Mouse (Mus musculus) lung, postnatal 0 days (tissue): ENCODE measurements around the gene Bhlhb9. TPM values are rescaled to one million over a fixed set of nuclear protein-coding genes. Genes with fewer than 3 reads are reported as not detected.
"Not testable (repeated sequence)": the region's sequence is repeated elsewhere in the genome, so short reads cannot be mapped to it uniquely, and the experiment has no call there.

Experiments
- ATAC-seq: fragments of 200-750 bp; cut with Nextera tagmentation; 2 replicates; pipeline ENCODE4 v1.8.0; 2017; ENCODE audit warnings: moderate library complexity
- DNase-seq: peaks from one replicate; pipeline ENCODE4 v3.0.0-alpha.2; 2016; ENCODE audit warnings: low spot score
- H3K27ac ChIP-seq: fragments of 300-500 bp; sonication (generic); 2 replicates; pipeline ENCODE4 v1.5.1; 2014; ENCODE audit warnings: antibody characterized with exemption, mild to moderate bottlenecking, low read length, mixed read lengths
- H3K27me3 ChIP-seq: fragments of 300-500 bp; sonication (generic); replicated peaks from 2 replicates; pipeline ENCODE4 v1.6.1; 2014; ENCODE audit warnings: low read length, mixed read lengths; ENCODE audit not compliant: insufficient read depth
- H3K36me3 ChIP-seq: fragments of 300-500 bp; sonication (generic); 2 replicates; pipeline ENCODE4 v1.6.1; 2014; ENCODE audit warnings: low read length, mixed read lengths; ENCODE audit not compliant: insufficient read depth
- H3K4me1 ChIP-seq: fragments of 300-500 bp; sonication (generic); 2 replicates; pipeline ENCODE4 v1.6.1; 2014; ENCODE audit warnings: antibody characterized with exemption, low read depth, low read length, mixed read lengths; ENCODE audit not compliant: insufficient read depth
- H3K4me2 ChIP-seq: fragments of 300-500 bp; sonication (generic); replicated peaks from 2 replicates; pipeline ENCODE4 v1.6.1; 2014; ENCODE audit warnings: low read depth, mild to moderate bottlenecking, low read length, moderate library complexity, mixed read lengths
- H3K4me3 ChIP-seq: fragments of 300-500 bp; sonication (generic); 2 replicates; pipeline ENCODE4 v1.5.1; 2014; ENCODE audit warnings: low read depth, low read length
- H3K9ac ChIP-seq: fragments of 300-500 bp; sonication (generic); replicated peaks from 2 replicates; pipeline ENCODE4 v1.6.1; 2014; ENCODE audit warnings: low read depth, mild to moderate bottlenecking
- H3K9me3 ChIP-seq: fragments of 300-500 bp; sonication (generic); 2 replicates; pipeline ENCODE4 v1.6.1; 2016; ENCODE audit warnings: low read length, mixed read lengths
- CTCF ChIP-seq: IDR thresholded peaks from 2 replicates; pipeline ENCODE4 v1.5.1; 2016; ENCODE audit warnings: antibody characterized with exemption, mild to moderate bottlenecking
- EP300 ChIP-seq: IDR thresholded peaks from 2 replicates; pipeline ENCODE4 v1.6.1; 2016; ENCODE audit warnings: antibody characterized with exemption, mild to moderate bottlenecking, control low read depth
- WGBS: fragments of 180-500 bp; shearing (Covaris S2); extraction: QIAGEN DNeasy Blood & Tissue Kit; methylation state at CpG from one replicate; pipeline ENCODE4 v1.1.7; 2014; 5-methylcytosine and 5-hydroxymethylcytosine counted together
- polyA plus RNA-seq: library from polyadenylated mRNA; unstranded; fragments of >200 nt; fragmentation: Nextera tagmentation; extraction: Ambion mirVana; gene quantifications from 2 replicates; pipeline ENCODE4 v1.2.1, GENCODE M21; 2015

Gene Bhlhb9
- polyA plus RNA-seq, 1 experiment from 2014 or later = 17.0 TPM

GRCm38 (mm10) chrX:135796305-135797211 lies 836 bp upstream of the Bhlhb9 start:
- ATAC-seq = peak; percentile 58
- H3K9me3 ChIP-seq = not testable (repeated sequence)
- WGBS = 13% methylated on average over 19 of the region's 26 CpGs

GRCm38 (mm10) chrX:135804149-135804548 lies 6.8 kb downstream of the Bhlhb9 start:
- no peak overlapping the region for H3K4me2 ChIP-seq
- H3K4me3 ChIP-seq = no peak overlapping the region
- no peaks in the 10 kb centered on the region for H3K9me3 ChIP-seq
- no peak overlapping the region for H3K9ac ChIP-seq
- DNase-seq = no peak
- H3K4me1 ChIP-seq = no peaks in the 10 kb centered on the region
- H3K27me3 ChIP-seq = no peaks in the 10 kb centered on the region
- H3K36me3 ChIP-seq = no peaks in the 10 kb centered on the region
- H3K27ac ChIP-seq = no peak overlapping the region
- no peak for ATAC-seq
- WGBS = 94% methylated on average over 3 of the region's 3 CpGs
- TF ChIP-seq EP300 (no peak), CTCF (no peak)

More at GRCm38 (mm10) chrX:135796305-135797211, 836 bp upstream of the Bhlhb9 start:
- Histone ChIP-seq H3K4me3 (peak overlapping the region; percentile 34), H3K9ac (0 out of 2 replicates have a peak overlapping the region, but pooled peaks have one; percentile 26), H3K4me2 (peak overlapping the region; percentile 69)
- peak; percentile 5 for DNase-seq
- not testable (repeated sequence) for H3K27ac ChIP-seq, H3K36me3 ChIP-seq, H3K4me1 ChIP-seq, H3K27me3 ChIP-seq

- no peak for ATAC-seq
- Histone ChIP-seq H3K4me3 (no peak overlapping the region), H3K36me3 (no peaks in the 10 kb centered on the region), H3K4me2 (no peak overlapping the region), H3K27me3 (no peaks in the 10 kb centered on the region), H3K9me3 (no peaks in the 10 kb centered on the region), H3K4me1 (no peaks in the 10 kb centered on the region), H3K27ac (no peak overlapping the region), H3K9ac (no peak overlapping the region)
- DNase-seq = peak; percentile 19
- peak; percentile 79 for TF ChIP-seq CTCF
- TF ChIP-seq EP300 = no peak
- WGBS = 18% methylated on average over 1 of the region's 1 CpGs
These were observed 8.4 kb downstream of the Bhlhb9 start for GRCm38 (mm10) chrX:135805780-135806179.

- H3K36me3 ChIP-seq, H3K4me2 ChIP-seq, H3K4me1 ChIP-seq, H3K9me3 ChIP-seq, DNase-seq, H3K4me3 ChIP-seq, H3K9ac ChIP-seq, H3K27me3 ChIP-seq, ATAC-seq, H3K27ac ChIP-seq: not testable (repeated sequence)
- WGBS = 7% methylated on average over 1 of the region's 1 CpGs
These were observed 38.5 kb downstream of the Bhlhb9 start for GRCm38 (mm10) chrX:135835896-135836295.

- no peaks in the 10 kb centered on the region for H3K9me3 ChIP-seq
- H3K27me3 ChIP-seq = no peaks in the 10 kb centered on the region
- H3K9ac ChIP-seq = no peak overlapping the region
- H3K4me1 ChIP-seq = no peaks in the 10 kb centered on the region
- 62% methylated on average over 2 of the region's 2 CpGs for WGBS
- DNase-seq (no peak), ATAC-seq (no peak)
- H3K4me3 ChIP-seq = no peak overlapping the region
- H3K36me3 ChIP-seq = no peaks in the 10 kb centered on the region
- no peak overlapping the region for H3K27ac ChIP-seq
- TF ChIP-seq CTCF = no peak
- no peak for TF ChIP-seq EP300
- H3K4me2 ChIP-seq = no peak overlapping the region
These were observed 40.5 kb downstream of the Bhlhb9 start for GRCm38 (mm10) chrX:135837896-135838295.

- peak within 1 kb of the TSS; percentile 56 for H3K4me2 ChIP-seq
- DNase-seq, H3K36me3 ChIP-seq, H3K9ac ChIP-seq, H3K27ac ChIP-seq, H3K27me3 ChIP-seq, H3K4me1 ChIP-seq, H3K9me3 ChIP-seq: not testable (repeated sequence)
- peak within 1 kb of the TSS; percentile 18 for H3K4me3 ChIP-seq
- peak; percentile 57 for ATAC-seq
- 26% methylated on average over 13 of the region's 32 CpGs for WGBS
These were observed 41.3 kb downstream of the Bhlhb9 start, which contains the start of gene Gprasp2 for GRCm38 (mm10) chrX:135838521-135839360. Gene Gprasp2 (plus strand): TSS chrX:135839034.
